Mouse (Mus musculus) embryonic fibroblast, embryonic 13.5 days (primary cell): Measurements from ENCODE around the gene Abhd12.

Experiments
- CTCF ChIP-seq: IDR thresholded peaks from 2 replicates; pipeline ENCODE4 v1.5.1; 2011; ENCODE audit warnings: mild to moderate bottlenecking, control low read depth, low read length, moderate library complexity, borderline replicate concordance; ENCODE audit not compliant: insufficient read depth
- POLR2A ChIP-seq: IDR thresholded peaks from 2 replicates; pipeline ENCODE4 v1.6.1; 2011; ENCODE audit warnings: low read depth, mild to moderate bottlenecking, control low read depth, low read length, moderate library complexity

- no peak for TF ChIP-seq CTCF
- peak; percentile 99 for TF ChIP-seq POLR2A
Measured at GRCm38 (mm10) chr2:150786251-150787180, 118.0 kb downstream of the Abhd12 start, which contains the start of gene Pygb.
